Mouse (Mus musculus) hindbrain, embryonic 13.5 days (tissue): ENCODE data around the gene Ern1. TPM values are rescaled to one million over a fixed set of nuclear protein-coding genes. Genes with fewer than 3 reads are reported as not detected.

Source experiments
- ATAC-seq: fragments of 200-750 bp; cut with Nextera tagmentation; 2 replicates; pipeline ENCODE4 v1.8.0; 2017; ENCODE audit warnings: moderate TSS enrichment; ENCODE audit not compliant: low FRiP score
- H3K27ac ChIP-seq: fragments of 300-500 bp; sonication (generic); 2 replicates; pipeline ENCODE4 v1.5.1; 2015; ENCODE audit warnings: inconsistent platforms, mild to moderate bottlenecking, moderate library complexity
- H3K27me3 ChIP-seq: fragments of 300-500 bp; sonication (generic); 2 replicates; pipeline ENCODE4 v1.6.1; 2015; ENCODE audit warnings: mild to moderate bottlenecking, inconsistent platforms
- H3K36me3 ChIP-seq: fragments of 300-500 bp; sonication (generic); 2 replicates; pipeline ENCODE4 v1.6.1; 2015; ENCODE audit warnings: mild to moderate bottlenecking, inconsistent platforms
- H3K4me1 ChIP-seq: fragments of 300-500 bp; sonication (generic); replicated peaks from 2 replicates; pipeline ENCODE4 v1.6.1; 2015; ENCODE audit warnings: inconsistent platforms
- H3K4me2 ChIP-seq: fragments of 300-500 bp; sonication (generic); 2 replicates; pipeline ENCODE4 v1.6.1; 2015; ENCODE audit warnings: inconsistent platforms, mild to moderate bottlenecking, moderate library complexity
- H3K4me3 ChIP-seq: fragments of 300-500 bp; sonication (generic); 2 replicates; pipeline ENCODE4 v1.5.1; 2015; ENCODE audit warnings: mild to moderate bottlenecking, inconsistent platforms
- H3K9ac ChIP-seq: fragments of 300-500 bp; sonication (generic); 2 replicates; pipeline ENCODE4 v1.6.1; 2015; ENCODE audit warnings: mild to moderate bottlenecking, inconsistent platforms
- H3K9me3 ChIP-seq: fragments of 300-500 bp; sonication (generic); 2 replicates; pipeline ENCODE4 v1.6.1; 2016; ENCODE audit warnings: inconsistent platforms
- WGBS: fragments of 180-500 bp; shearing (Covaris S2); methylation state at CpG from one replicate; pipeline ENCODE4 v1.1.7; 2015; 5-methylcytosine and 5-hydroxymethylcytosine counted together
- polyA plus RNA-seq: library from polyadenylated mRNA; unstranded; fragments of >200 nt; fragmentation: Nextera tagmentation; extraction: Ambion mirVana; gene quantifications from 2 replicates; pipeline ENCODE4 v1.2.1, GENCODE M21; 2015

Gene Ern1
- polyA plus RNA-seq, result 5.9 and 6.1 TPM in 2 replicates

DNA sequence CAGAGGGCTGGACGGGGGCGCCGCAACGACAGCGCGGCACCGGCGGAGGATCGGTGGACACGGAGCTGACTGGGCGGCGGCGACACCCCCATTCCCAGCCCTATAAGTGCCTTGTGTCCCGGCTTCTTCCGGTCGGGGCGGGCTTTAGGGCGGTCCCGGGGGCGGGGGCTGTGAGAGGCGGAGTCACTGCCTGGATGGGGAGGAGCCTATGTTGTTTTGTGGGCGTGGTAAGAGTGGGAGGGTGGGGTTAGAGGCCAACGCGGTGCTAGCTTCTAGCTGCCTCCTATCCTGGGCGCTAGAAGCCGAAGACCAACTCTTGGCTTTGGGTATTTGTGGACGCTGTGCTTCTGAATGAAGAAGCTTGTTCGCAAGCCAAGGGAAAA, at the start of gene Ern1:
Gene Ern1, minus strand, starts transcription at position 120 of the 383 bp plus-strand sequence.
- Histone ChIP-seq H3K27me3 (0 out of 2 replicates have a peak, but pooled peaks cover 3% of the 10 kb centered on the region), H3K36me3 (no peaks in the 10 kb centered on the region), H3K9me3 (no peaks in the 10 kb centered on the region), H3K9ac (peak within 1 kb of the TSS; percentile 88), H3K4me1 (peaks cover 10% of the 10 kb centered on the region), H3K27ac (peak within 1 kb of the TSS; percentile 85), H3K4me2 (peak within 1 kb of the TSS; percentile 88), H3K4me3 (peak within 1 kb of the TSS; percentile 97)
- peak; percentile 97 for ATAC-seq
- WGBS, result 1% methylated on average over 27 of the region's 28 CpGs

GRCm38 (mm10) chr11:106536253-106536912, 48.7 kb upstream of the Ern1 start:
- Histone ChIP-seq H3K4me2 (no peak overlapping the region), H3K4me3 (no peak overlapping the region), H3K27me3 (no peaks in the 10 kb centered on the region), H3K9me3 (no peaks in the 10 kb centered on the region), H3K4me1 (peaks cover 7% of the 10 kb centered on the region; the same call in 1 of the 2 replicates), H3K9ac (no peak overlapping the region), H3K27ac (peak overlapping the region; percentile 53), H3K36me3 (peaks cover 22% of the 10 kb centered on the region)
- WGBS, result 56% methylated on average over 11 of the region's 11 CpGs
- no peak for ATAC-seq

DNA sequence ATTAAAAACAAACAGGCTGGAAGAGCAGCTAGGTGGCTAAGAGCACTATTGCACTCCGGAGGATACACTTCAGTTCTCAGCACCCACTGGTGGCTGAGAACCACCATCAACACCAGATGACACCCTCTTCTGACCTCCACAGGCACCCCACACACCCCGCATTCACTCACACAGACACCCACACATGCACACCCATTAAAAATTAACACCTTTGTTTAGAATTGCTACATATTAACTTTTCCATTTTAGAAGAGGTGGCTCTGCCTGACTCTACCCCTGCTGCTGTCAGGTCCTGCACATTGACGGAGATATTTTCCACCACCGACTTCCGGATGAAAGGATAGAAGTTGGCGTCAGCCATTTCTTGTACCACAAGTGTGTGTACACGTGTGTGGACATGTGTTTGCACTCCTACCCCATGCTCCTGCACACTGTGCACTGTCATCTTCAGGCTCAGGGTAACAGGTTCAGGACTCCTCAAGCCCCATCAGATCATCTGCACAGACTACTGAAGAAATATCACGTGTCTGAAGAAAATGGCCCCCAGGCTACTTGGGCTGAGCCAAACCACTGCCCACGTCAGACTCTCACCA, 48.1 kb upstream of the Ern1 start:
- Histone ChIP-seq H3K4me1 (peaks cover 7% of the 10 kb centered on the region; the same call in 1 of the 2 replicates), H3K36me3 (peaks cover 22% of the 10 kb centered on the region), H3K4me3 (no peak overlapping the region), H3K9ac (no peak overlapping the region), H3K27ac (peak overlapping the region; percentile 53), H3K9me3 (no peaks in the 10 kb centered on the region), H3K27me3 (no peaks in the 10 kb centered on the region), H3K4me2 (no peak overlapping the region)
- WGBS, result 88% methylated on average over 9 of the region's 9 CpGs
- ATAC-seq, result no peak

GRCm38 (mm10) chr11:106532248-106532790, 44.7 kb upstream of the Ern1 start:
- Histone ChIP-seq H3K27me3 (no peaks in the 10 kb centered on the region), H3K4me2 (no peak overlapping the region), H3K36me3 (peaks cover 22% of the 10 kb centered on the region), H3K4me1 (peaks cover 11% of the 10 kb centered on the region), H3K4me3 (no peak overlapping the region), H3K27ac (no peak overlapping the region), H3K9ac (no peak overlapping the region), H3K9me3 (no peaks in the 10 kb centered on the region)
- 56% methylated on average over 9 of the region's 9 CpGs for WGBS
- no peak for ATAC-seq

DNA sequence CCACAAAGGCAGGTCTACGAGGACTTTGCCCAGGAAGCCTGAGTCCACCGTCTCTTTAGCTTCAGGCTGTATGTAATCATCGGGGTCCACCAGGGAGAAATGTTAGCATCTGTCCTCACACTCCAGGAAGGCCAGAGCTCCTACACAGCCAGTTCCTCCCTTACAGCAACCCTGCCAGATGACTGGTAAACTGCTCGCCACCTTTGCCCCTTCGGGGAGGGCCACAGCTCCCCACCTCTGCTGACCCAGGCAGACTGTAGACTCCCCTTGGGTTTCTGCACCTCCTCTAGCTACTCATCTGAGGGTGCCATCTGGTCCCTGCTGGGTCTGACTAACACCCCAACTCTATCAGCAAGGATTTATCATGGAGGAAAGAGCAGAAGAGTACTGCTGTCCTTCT, 42.1 kb upstream of the Ern1 start:
- 80% methylated on average over 5 of the region's 5 CpGs for WGBS
- Histone ChIP-seq H3K9me3 (no peaks in the 10 kb centered on the region), H3K4me3 (no peak overlapping the region), H3K9ac (no peak overlapping the region), H3K27me3 (no peaks in the 10 kb centered on the region), H3K36me3 (peaks cover 29% of the 10 kb centered on the region), H3K4me2 (no peak overlapping the region), H3K4me1 (peaks cover 4% of the 10 kb centered on the region), H3K27ac (no peak overlapping the region)
- ATAC-seq, result no peak

- Histone ChIP-seq H3K27me3 (no peaks in the 10 kb centered on the region), H3K4me2 (no peak overlapping the region), H3K9ac (no peak overlapping the region), H3K36me3 (peaks cover 29% of the 10 kb centered on the region), H3K4me3 (no peak overlapping the region), H3K27ac (no peak overlapping the region), H3K4me1 (peaks cover 4% of the 10 kb centered on the region), H3K9me3 (no peaks in the 10 kb centered on the region)
- 54% methylated on average over 4 of the region's 4 CpGs for WGBS
- 0 out of 2 replicates have a peak, but pooled peaks have one; percentile 21 for ATAC-seq
Observed at GRCm38 (mm10) chr11:106529113-106529512, 41.5 kb upstream of the Ern1 start.

DNA sequence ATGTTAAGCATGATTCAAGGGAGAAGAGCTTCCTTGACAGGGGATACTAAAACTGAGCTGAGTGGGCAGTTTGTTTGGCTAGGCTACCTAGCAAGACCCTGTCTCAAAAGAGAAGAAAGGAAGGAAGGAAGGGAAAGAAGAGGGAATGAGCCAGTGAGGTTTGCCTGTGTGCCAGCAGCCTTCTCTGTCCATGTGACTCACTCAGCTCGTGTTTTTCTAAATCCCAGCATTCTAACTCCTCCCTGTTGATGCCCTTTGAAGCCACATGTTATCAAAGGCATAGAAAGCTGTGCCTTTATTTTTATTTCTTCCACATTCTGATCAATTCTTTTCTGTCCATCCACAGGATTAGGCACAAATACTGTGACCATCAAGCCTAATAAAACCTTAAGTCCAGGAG, 40.3 kb upstream of the Ern1 start:
- Histone ChIP-seq H3K27me3 (no peaks in the 10 kb centered on the region), H3K27ac (no peak overlapping the region; the same call in 1 of the 2 replicates), H3K36me3 (peaks cover 26% of the 10 kb centered on the region), H3K9ac (no peak overlapping the region), H3K4me2 (no peak overlapping the region), H3K9me3 (no peaks in the 10 kb centered on the region), H3K4me1 (peaks cover 4% of the 10 kb centered on the region), H3K4me3 (no peak overlapping the region)
- no peak for ATAC-seq
- WGBS, result 65% methylated on average over 1 of the region's 1 CpGs

DNA sequence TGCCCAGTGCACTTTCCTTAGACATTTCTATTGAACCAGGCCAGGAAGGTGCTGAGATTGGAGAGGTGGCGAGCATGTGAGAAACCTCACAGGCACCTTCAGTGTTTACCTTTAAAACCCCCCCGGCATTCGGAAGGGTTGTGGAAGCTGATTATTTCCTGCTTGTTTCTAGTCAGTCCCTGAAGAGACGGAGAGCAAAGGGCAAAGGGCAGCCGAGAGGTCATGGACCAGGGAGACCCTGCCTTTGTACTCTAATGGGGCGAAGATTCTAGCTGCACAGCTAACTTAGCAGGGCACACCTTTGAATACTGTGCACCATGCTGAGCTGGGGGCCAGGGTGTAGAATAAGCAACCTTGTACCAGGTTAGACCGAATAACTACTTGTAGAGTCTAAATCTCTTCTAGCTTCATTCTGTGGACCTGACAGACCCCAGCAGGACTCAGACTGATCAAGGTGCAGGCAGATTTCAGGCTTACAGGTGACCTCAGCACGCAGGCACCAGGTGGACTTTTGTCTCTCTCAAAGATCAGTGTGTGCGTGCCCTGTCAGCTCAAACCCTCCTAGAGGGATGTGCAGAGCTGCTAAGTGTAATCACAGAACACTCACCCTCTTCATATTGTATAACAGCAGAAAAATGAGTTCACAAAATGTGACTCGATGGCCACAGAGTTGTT, 39.6 kb upstream of the Ern1 start:
- no peak for ATAC-seq
- Histone ChIP-seq H3K27ac (no peak overlapping the region), H3K9me3 (no peaks in the 10 kb centered on the region), H3K27me3 (no peaks in the 10 kb centered on the region), H3K36me3 (peaks cover 20% of the 10 kb centered on the region), H3K4me2 (no peak overlapping the region), H3K4me1 (peaks cover 8% of the 10 kb centered on the region), H3K9ac (no peak overlapping the region), H3K4me3 (no peak overlapping the region)
- 44% methylated on average over 10 of the region's 10 CpGs for WGBS

DNA sequence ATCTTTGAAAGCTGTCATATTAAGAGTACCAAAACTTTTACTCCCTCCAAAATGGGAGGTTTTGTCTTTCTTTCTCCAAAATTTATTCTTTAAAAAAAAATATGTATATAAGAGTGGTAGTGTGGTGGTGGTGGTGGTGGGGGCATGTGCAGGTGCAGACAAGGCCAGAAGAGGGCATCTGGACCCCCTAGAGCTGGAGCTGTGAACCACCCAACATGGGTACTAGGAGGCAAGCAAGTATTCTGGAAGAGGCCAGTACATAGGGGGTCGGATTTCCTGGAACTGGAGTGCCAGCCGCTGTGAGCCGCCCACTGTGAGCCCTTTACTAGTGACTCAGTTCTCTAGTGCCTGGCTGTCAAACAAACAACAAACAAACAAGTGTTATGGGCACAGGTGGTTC, 34.9 kb upstream of the Ern1 start:
- Histone ChIP-seq H3K9ac (no peak overlapping the region), H3K4me2 (no peak overlapping the region), H3K27ac (no peak overlapping the region), H3K9me3 (no peaks in the 10 kb centered on the region), H3K27me3 (no peaks in the 10 kb centered on the region), H3K36me3 (0 out of 2 replicates have a peak, but pooled peaks cover 6% of the 10 kb centered on the region), H3K4me1 (peaks cover 31% of the 10 kb centered on the region), H3K4me3 (no peak overlapping the region)
- no peak for ATAC-seq
- 46% methylated on average over 3 of the region's 3 CpGs for WGBS

- Histone ChIP-seq H3K27ac (no peak overlapping the region), H3K4me2 (no peak overlapping the region), H3K4me1 (peaks cover 31% of the 10 kb centered on the region), H3K27me3 (no peaks in the 10 kb centered on the region), H3K9me3 (no peaks in the 10 kb centered on the region), H3K4me3 (no peak overlapping the region), H3K9ac (0 out of 2 replicates have a peak overlapping the region, but pooled peaks have one; percentile 39), H3K36me3 (0 out of 2 replicates have a peak, but pooled peaks cover 6% of the 10 kb centered on the region)
- 28% methylated on average over 4 of the region's 4 CpGs for WGBS
- no peak for ATAC-seq
Observed at GRCm38 (mm10) chr11:106521612-106522011, 34.0 kb upstream of the Ern1 start.

DNA sequence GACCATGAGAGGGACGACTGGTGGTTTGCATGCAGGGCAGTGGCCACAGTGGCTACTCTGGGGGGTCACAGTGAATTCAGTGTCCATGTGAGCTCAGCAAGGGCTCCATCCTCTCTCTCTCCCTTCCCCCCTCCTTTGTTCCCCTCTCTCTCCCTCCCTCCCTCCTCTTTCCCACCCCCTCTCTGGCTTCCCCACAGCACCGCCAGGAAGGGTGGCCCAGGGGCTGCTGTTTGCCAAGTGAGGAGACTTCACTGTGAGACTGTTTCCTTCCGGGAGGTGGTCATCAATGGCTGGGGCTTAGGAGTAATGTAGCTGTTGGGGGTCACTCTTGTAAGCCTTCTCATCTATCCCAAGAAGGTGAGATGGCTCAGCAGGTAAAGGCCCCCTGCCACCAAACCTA, 32.8 kb upstream of the Ern1 start:
- 30% methylated on average over 3 of the region's 3 CpGs for WGBS
- Histone ChIP-seq H3K9ac (peak overlapping the region; percentile 29; the same call in 1 of the 2 replicates), H3K27ac (no peak overlapping the region), H3K4me2 (no peak overlapping the region), H3K4me3 (no peak overlapping the region), H3K36me3 (0 out of 2 replicates have a peak, but pooled peaks cover 4% of the 10 kb centered on the region), H3K9me3 (no peaks in the 10 kb centered on the region), H3K4me1 (peaks cover 35% of the 10 kb centered on the region), H3K27me3 (no peaks in the 10 kb centered on the region)
- ATAC-seq, result no peak

- no peak for ATAC-seq
- Histone ChIP-seq H3K4me2 (no peak overlapping the region), H3K9me3 (no peaks in the 10 kb centered on the region), H3K27me3 (no peaks in the 10 kb centered on the region), H3K36me3 (no peaks in the 10 kb centered on the region), H3K4me1 (peaks cover 43% of the 10 kb centered on the region), H3K4me3 (no peak overlapping the region), H3K27ac (no peak overlapping the region), H3K9ac (peak overlapping the region; percentile 24; the same call in 1 of the 2 replicates)
- WGBS, result 60% methylated on average over 4 of the region's 4 CpGs
Observed at GRCm38 (mm10) chr11:106519519-106519918, 31.9 kb upstream of the Ern1 start.
